Mouse (Mus musculus) kidney, embryonic 15.5 days (tissue): Measurements from ENCODE around the gene Olfr288. TPM values are rescaled to one million over a fixed set of nuclear protein-coding genes. Genes with fewer than 3 reads are reported as not detected.

Experiments
- ATAC-seq: fragments of 200-750 bp; cut with Nextera tagmentation; replicated peaks from 2 replicates; pipeline ENCODE4 v1.8.0; 2017; ENCODE audit warnings: moderate TSS enrichment; ENCODE audit not compliant: low FRiP score
- H3K27ac ChIP-seq: fragments of 300-500 bp; sonication (generic); 2 replicates; pipeline ENCODE4 v1.5.1; 2015; ENCODE audit warnings: mild to moderate bottlenecking, inconsistent platforms
- H3K27me3 ChIP-seq: fragments of 300-500 bp; sonication (generic); 2 replicates; pipeline ENCODE4 v1.6.1; 2015; ENCODE audit warnings: inconsistent platforms
- H3K36me3 ChIP-seq: fragments of 300-500 bp; sonication (generic); 2 replicates; pipeline ENCODE4 v1.6.1; 2015; ENCODE audit warnings: inconsistent platforms
- H3K4me1 ChIP-seq: fragments of 300-500 bp; sonication (generic); 2 replicates; pipeline ENCODE4 v1.6.1; 2015; ENCODE audit warnings: inconsistent platforms
- H3K4me2 ChIP-seq: fragments of 300-500 bp; sonication (generic); 2 replicates; pipeline ENCODE4 v1.6.1; 2015; ENCODE audit warnings: moderate library complexity, mild to moderate bottlenecking, inconsistent platforms
- H3K4me3 ChIP-seq: fragments of 300-500 bp; sonication (generic); replicated peaks from 2 replicates; pipeline ENCODE4 v1.5.1; 2015; ENCODE audit warnings: mild to moderate bottlenecking, inconsistent platforms
- H3K9ac ChIP-seq: fragments of 300-500 bp; sonication (generic); 2 replicates; pipeline ENCODE4 v1.6.1; 2015; ENCODE audit warnings: mild to moderate bottlenecking, inconsistent platforms
- H3K9me3 ChIP-seq: fragments of 300-500 bp; sonication (generic); replicated peaks from 2 replicates; pipeline ENCODE4 v1.6.1; 2016; ENCODE audit warnings: inconsistent platforms
- WGBS: fragments of 180-500 bp; shearing (Covaris S2); methylation state at CpG from one replicate; pipeline ENCODE4 v1.1.7; 2015; ENCODE audit warnings: mixed read lengths; 5-methylcytosine and 5-hydroxymethylcytosine counted together
- polyA plus RNA-seq: library from polyadenylated mRNA; unstranded; fragments of >200 nt; fragmentation: Nextera tagmentation; extraction: Ambion mirVana; gene quantifications from 2 replicates; pipeline ENCODE4 v1.2.1, GENCODE M21; 2015

Gene Olfr288
- polyA plus RNA-seq, 1 experiment from 2014 or later: not detected

DNA sequence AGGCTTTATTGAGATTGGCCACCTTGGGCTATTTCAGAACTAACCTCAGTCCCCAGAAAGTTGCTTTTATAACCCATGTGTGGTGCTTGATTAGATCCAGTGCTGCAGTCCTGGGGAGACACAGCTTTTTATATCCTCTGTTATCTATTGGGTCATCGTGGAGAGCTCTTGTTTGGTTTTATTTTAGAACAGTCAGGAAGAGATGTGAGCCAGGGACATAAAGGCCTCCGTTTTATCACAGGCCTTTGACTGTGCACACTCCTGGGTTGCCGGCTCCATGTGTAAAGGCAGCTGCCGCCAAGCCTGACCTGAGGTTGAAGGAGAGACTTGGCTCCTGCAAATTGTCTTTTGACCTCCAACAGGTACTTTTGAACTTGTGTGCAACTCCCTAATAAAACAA, 32.8 kb downstream of the Olfr288 start:
- WGBS: 54% methylated on average over 4 of the region's 4 CpGs
- Histone ChIP-seq H3K4me1 (peaks cover 24% of the 10 kb centered on the region), H3K4me2 (no peak overlapping the region), H3K36me3 (no peaks in the 10 kb centered on the region), H3K27ac (0 out of 2 replicates have a peak overlapping the region, but pooled peaks have one; percentile 9), H3K9me3 (no peaks in the 10 kb centered on the region), H3K27me3 (peaks cover 29% of the 10 kb centered on the region), H3K4me3 (no peak overlapping the region), H3K9ac (no peak overlapping the region)
- ATAC-seq: no peak

DNA sequence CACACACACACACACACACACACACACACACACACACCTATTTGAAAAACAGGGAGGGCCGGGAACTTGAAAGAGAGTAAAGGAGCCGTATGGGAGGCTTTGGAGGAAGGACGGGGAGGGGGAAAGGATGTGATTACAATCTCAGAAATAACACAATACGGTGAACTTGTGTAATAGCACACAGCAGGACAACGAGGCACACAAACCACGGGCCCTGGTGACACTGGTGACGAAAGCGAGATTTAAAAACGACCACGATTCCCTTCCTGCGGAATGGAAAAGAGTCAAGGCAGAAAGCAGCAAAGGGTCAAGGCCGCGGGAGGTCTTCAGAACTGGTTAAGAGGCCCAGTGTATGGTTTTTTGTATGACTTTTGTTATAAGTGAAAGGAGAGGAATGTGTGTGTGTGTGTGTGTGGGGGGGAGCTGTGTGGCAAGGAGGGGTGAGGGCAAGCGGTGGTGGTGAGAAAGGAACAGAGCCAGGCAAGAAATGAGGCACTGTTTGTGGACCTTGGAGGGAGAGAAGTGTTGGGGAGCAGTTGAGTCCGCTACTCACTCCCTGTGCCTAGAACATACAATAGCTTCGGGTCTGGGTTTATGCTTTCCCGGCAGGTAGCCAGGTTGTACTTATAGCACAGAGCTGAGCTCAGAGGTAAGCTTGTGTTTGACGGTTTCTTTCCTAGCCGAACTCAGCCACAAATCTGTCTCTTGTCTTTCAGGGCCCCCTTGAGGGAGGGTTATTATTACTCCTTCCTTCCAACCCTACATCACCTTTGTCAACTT, 34.1 kb downstream of the Olfr288 start:
- no peak overlapping the region for H3K4me3 ChIP-seq
- peaks cover 18% of the 10 kb centered on the region for H3K27me3 ChIP-seq
- H3K9ac ChIP-seq: no peak overlapping the region
- H3K9me3 ChIP-seq: no peaks in the 10 kb centered on the region
- no peak for ATAC-seq
- peaks cover 14% of the 10 kb centered on the region; the same call in 1 of the 2 replicates for H3K4me1 ChIP-seq
- H3K4me2 ChIP-seq: no peak overlapping the region
- 65% methylated on average over 19 of the region's 19 CpGs for WGBS
- H3K36me3 ChIP-seq: no peaks in the 10 kb centered on the region
- no peak overlapping the region for H3K27ac ChIP-seq

DNA sequence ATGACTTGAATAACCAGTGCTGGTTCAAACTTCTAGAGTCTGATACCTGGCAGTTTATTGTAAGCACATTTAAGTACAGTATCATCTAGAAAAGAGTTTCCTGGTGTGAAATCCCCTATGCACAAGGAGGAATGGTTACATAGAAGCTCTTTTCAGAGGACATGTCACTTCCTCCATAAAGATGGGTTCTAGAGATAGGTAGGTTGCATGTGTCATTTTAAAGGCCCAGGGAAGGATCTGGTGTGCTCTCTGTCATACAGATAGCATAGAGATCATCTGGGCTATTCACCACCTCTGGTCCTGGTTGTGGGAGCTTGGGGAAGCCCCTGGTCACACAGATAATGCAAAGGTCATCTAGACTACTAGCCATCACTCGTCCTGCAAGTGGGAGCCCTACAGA, 38.1 kb downstream of the Olfr288 start:
- WGBS: 74% methylated on average over 1 of the region's 1 CpGs

DNA sequence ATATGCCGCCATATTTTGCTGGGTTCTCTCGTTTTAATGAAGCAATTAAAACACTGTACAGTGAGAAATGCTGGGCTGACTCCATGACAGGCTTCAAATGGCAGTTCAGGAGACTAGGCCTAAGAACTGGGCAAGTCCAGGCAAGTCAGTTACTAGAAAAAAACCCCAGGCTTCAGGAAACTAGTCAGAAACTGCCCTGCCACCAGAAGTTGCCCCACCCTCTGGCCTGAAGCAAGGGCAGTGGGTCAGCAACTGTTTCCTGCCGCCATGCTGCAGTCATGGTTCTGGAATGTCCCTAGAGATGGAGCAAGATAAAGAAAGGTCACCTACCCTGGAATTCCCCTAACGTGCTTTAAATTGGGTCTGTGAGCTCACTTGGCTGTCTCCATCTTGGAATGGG, 39.4 kb downstream of the Olfr288 start:
- no peaks in the 10 kb centered on the region for H3K9me3 ChIP-seq
- no peak overlapping the region for H3K4me3 ChIP-seq
- no peaks in the 10 kb centered on the region for H3K27me3 ChIP-seq
- no peak for ATAC-seq
- H3K36me3 ChIP-seq: no peaks in the 10 kb centered on the region
- no peak overlapping the region for H3K27ac ChIP-seq
- H3K9ac ChIP-seq: no peak overlapping the region
- no peak overlapping the region for H3K4me2 ChIP-seq
- peaks cover 6% of the 10 kb centered on the region; the same call in 1 of the 2 replicates for H3K4me1 ChIP-seq
- 63% methylated on average over 4 of the region's 4 CpGs for WGBS

More for the DNA sequence above, 38.1 kb downstream of the Olfr288 start:
- Histone ChIP-seq H3K27me3 (no peaks in the 10 kb centered on the region), H3K36me3 (no peaks in the 10 kb centered on the region), H3K4me2 (no peak overlapping the region), H3K9me3 (no peaks in the 10 kb centered on the region), H3K9ac (no peak overlapping the region), H3K4me3 (no peak overlapping the region), H3K27ac (no peak overlapping the region), H3K4me1 (peaks cover 9% of the 10 kb centered on the region; the same call in 1 of the 2 replicates)
- no peak for ATAC-seq

DNA sequence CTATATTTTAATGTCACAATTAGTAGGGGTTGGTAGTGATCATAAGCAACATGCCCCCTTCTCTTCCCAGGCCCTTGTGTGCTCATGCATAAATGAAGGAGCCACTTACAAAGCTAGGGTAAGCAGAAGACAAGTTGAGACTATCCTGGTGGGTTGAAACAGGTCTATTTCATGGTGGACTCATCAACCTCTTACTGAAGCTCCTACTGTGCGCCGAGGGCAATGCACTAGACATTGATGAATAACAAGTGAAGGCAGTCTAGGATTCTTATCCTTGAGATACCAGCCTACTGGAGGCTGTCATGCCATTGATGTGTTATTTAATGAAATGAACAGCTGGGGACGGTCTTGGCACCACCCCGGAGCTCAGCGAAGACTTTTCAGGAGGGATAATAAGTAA, 40.1 kb downstream of the Olfr288 start:
- no peak overlapping the region for H3K4me3 ChIP-seq
- H3K36me3 ChIP-seq: no peaks in the 10 kb centered on the region
- H3K27ac ChIP-seq: no peak overlapping the region
- no peak overlapping the region for H3K9ac ChIP-seq
- 92% methylated on average over 5 of the region's 5 CpGs for WGBS
- no peak overlapping the region for H3K4me2 ChIP-seq
- no peaks in the 10 kb centered on the region for H3K4me1 ChIP-seq
- no peak for ATAC-seq
- H3K9me3 ChIP-seq: no peaks in the 10 kb centered on the region
- no peaks in the 10 kb centered on the region for H3K27me3 ChIP-seq

DNA sequence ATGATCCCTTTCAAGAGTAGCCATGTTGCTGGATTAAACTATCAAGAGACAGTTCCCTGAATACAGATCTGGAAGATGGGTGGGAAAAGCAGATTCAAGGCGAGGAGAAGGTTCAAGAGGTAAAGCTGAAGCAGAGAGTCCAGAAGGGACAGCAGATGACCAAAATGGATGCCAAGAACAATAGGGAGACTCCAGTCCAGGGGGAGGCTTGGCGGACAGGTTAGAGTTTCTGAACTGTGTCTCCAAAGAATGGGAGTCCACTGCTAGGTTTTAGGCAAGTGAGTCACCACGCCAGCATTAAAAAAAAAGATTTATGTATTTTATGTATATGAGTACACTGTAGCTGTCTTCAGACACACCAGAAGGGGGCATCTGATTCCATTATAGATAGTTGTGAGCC, 40.7 kb downstream of the Olfr288 start:
- no peak for ATAC-seq
- WGBS: 78% methylated on average over 3 of the region's 3 CpGs
- Histone ChIP-seq H3K27me3 (no peaks in the 10 kb centered on the region), H3K36me3 (no peaks in the 10 kb centered on the region), H3K9me3 (no peaks in the 10 kb centered on the region), H3K4me2 (no peak overlapping the region), H3K9ac (no peak overlapping the region), H3K27ac (no peak overlapping the region), H3K4me3 (no peak overlapping the region), H3K4me1 (no peaks in the 10 kb centered on the region)

DNA sequence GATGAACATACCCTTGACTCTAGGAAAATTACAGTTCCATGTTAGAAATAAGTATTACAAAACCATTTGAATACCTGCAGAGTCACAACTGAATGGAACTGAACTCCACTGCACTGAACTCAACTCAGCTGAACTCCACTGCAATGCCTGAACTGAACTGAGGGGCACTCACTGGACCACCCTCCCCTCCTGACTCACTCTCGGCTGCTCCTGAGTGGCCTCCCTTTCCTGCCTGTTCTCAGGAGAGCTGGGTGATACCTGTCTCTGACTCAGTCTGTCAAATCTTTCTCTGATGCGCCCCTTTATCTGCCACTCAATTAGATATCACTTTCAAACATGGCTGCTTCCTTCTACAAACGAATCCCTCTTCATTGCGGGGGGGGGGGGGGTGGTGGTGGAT, 41.2 kb downstream of the Olfr288 start:
- Histone ChIP-seq H3K9me3 (no peaks in the 10 kb centered on the region), H3K9ac (no peak overlapping the region), H3K27me3 (no peaks in the 10 kb centered on the region), H3K4me2 (no peak overlapping the region), H3K4me1 (0 out of 2 replicates have a peak, but pooled peaks cover 2% of the 10 kb centered on the region), H3K27ac (no peak overlapping the region), H3K36me3 (no peaks in the 10 kb centered on the region), H3K4me3 (no peak overlapping the region)
- 70% methylated on average over 4 of the region's 4 CpGs for WGBS
- ATAC-seq: no peak

DNA sequence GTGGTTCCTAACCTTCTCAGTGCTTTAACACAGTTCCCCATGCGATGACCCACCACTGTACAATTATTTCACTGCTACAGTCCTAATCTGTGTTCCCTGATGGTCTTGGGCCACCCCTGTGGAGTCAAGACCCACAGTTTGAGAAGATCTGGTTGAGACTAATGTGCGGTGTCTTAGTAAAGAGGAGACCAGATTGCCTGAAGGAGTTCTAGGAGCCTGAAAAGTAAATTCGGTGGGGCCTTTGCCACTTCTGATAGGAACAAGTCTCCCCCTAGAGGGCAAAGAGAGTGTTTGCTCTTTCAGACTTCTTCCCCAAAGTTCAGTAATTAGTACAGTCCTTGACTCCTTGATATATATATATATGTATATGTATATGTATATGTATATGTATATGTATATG, 41.7 kb downstream of the Olfr288 start:
- Histone ChIP-seq H3K9me3 (no peaks in the 10 kb centered on the region), H3K4me1 (0 out of 2 replicates have a peak, but pooled peaks cover 6% of the 10 kb centered on the region), H3K4me3 (no peak overlapping the region), H3K27ac (no peak overlapping the region), H3K27me3 (no peaks in the 10 kb centered on the region), H3K9ac (no peak overlapping the region), H3K4me2 (no peak overlapping the region), H3K36me3 (no peaks in the 10 kb centered on the region)
- WGBS: 25% methylated on average over 3 of the region's 3 CpGs
- no peak for ATAC-seq

DNA sequence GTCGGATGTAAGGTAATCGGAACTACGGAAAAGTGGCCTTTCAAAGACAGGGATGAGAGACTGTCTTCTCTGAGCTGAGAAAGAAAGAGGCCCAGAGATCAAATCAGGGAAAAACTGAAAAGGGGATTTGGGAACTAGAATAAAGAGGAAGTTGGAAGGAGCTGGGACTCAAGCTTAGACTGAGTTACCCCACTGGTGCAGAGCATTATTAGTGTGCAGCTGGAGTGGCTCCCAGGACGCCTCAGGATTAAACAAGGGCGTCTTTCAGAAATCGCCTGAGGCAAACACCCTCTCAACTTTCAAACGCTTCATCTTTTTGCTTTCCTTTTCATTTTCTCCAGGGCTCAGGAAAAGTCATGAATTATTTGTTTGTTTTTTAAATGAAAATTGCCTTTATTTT, 42.4 kb downstream of the Olfr288 start:
- Histone ChIP-seq H3K27me3 (no peaks in the 10 kb centered on the region), H3K4me1 (0 out of 2 replicates have a peak, but pooled peaks cover 6% of the 10 kb centered on the region), H3K36me3 (no peaks in the 10 kb centered on the region), H3K4me2 (no peak overlapping the region), H3K27ac (no peak overlapping the region), H3K9me3 (no peaks in the 10 kb centered on the region), H3K9ac (no peak overlapping the region), H3K4me3 (no peak overlapping the region)
- ATAC-seq: no peak
- 78% methylated on average over 7 of the region's 7 CpGs for WGBS

DNA sequence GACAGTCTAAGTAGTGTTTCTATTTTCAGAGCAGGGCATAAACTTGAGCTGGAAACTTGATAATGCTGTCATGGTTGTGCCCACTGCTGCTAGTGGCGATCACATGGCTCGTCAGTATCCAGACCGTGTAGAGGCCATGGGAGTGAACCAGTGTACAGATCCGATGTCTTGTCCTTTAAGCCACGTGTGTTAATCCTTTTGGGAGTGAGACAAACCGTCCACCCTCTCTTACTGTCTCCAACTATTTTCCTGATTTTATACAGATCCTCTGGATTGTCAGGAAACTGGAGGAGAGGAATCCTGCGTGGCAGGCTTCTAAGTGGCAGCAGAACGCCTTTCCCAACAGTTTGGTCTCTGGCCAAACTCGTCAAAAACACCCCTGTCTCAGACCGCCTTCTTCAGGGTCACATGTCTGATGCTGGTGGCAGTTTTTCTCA, 46.2 kb downstream of the Olfr288 start:
- H3K27ac ChIP-seq: peak overlapping the region; percentile 65
- WGBS: 46% methylated on average over 10 of the region's 10 CpGs

DNA sequence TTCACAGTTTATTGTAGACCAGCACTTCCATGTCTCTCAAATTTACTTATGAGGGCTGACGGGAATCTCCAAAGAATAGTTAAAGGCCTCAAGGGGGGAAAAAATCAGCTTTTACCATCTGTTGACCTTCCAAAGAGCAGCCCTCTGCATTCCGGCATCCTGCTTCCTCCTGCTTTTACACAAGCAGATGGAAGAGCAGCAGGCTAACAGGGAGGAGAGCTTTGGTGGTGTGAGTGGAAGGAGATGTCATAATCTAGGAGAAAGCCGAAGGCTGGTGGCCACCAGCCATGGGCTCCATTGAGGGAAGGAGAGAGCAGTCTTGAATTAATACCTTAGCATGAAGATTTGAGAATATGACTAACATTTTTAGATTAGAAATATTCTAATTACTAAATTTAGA, 47.0 kb downstream of the Olfr288 start:
- no peak for ATAC-seq
- H3K27ac ChIP-seq: 0 out of 2 replicates have a peak overlapping the region, but pooled peaks have one; percentile 23
- no peak overlapping the region for H3K9ac ChIP-seq
- no peak overlapping the region for H3K4me2 ChIP-seq
- H3K4me3 ChIP-seq: no peak overlapping the region
- H3K27me3 ChIP-seq: no peaks in the 10 kb centered on the region
- peaks cover 21% of the 10 kb centered on the region for H3K4me1 ChIP-seq
- no peaks in the 10 kb centered on the region for H3K9me3 ChIP-seq
- H3K36me3 ChIP-seq: no peaks in the 10 kb centered on the region
- WGBS: 67% methylated on average over 3 of the region's 3 CpGs

More for the DNA sequence above, 46.2 kb downstream of the Olfr288 start:
- no peaks in the 10 kb centered on the region for H3K9me3 ChIP-seq
- no peak overlapping the region for H3K9ac ChIP-seq
- no peak overlapping the region for H3K4me2 ChIP-seq
- H3K27me3 ChIP-seq: no peaks in the 10 kb centered on the region
- peak; percentile 45; the same call in 1 of the 2 replicates for ATAC-seq
- H3K4me3 ChIP-seq: no peak overlapping the region
- H3K36me3 ChIP-seq: no peaks in the 10 kb centered on the region
- H3K4me1 ChIP-seq: peaks cover 19% of the 10 kb centered on the region

DNA sequence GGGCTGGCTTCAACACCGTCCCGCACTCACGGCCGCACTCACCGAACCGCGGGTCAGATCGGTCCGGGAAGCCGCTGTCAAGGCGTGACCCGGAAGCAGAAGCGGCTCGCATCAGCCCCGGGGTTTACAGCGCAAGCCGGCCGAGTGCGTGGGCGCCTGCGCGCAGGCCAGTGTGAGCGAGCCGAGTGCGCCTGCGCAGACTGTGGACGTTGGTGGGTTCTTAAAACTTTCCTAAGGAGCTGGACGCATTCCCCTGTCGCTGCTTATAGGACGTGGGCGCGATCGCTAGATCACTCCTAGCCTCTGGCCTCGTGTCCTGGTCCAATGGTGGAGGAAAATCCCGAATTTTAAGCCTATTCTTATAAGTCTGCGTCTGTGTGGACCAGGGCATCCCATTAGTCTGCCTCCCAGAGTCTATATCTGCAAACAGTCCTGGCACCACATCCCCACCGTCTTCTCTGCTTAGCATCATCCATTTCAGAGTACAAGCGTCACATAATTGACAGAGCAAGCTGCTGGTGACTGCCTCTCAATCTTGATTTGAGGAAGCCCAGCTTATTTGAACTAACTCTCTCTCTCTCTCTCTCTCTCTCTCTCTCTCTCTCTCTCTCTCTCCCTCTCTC, 49.7 kb downstream of the Olfr288 start:
- Histone ChIP-seq H3K4me3 (peak overlapping the region; percentile 84), H3K27ac (peak overlapping the region; percentile 84), H3K27me3 (no peaks in the 10 kb centered on the region), H3K4me2 (peak overlapping the region; percentile 86), H3K9me3 (no peaks in the 10 kb centered on the region), H3K36me3 (peaks cover 14% of the 10 kb centered on the region), H3K9ac (peak overlapping the region; percentile 93), H3K4me1 (peaks cover 21% of the 10 kb centered on the region)
- WGBS: 1% methylated on average over 38 of the region's 38 CpGs
- ATAC-seq: peak; percentile 95
